Mouse (Mus musculus) forebrain, embryonic 14.5 days (tissue): Measurements from ENCODE around the gene Gm42878. TPM values are rescaled to one million over a fixed set of nuclear protein-coding genes. Genes with fewer than 3 reads are reported as not detected.
"Not testable (repeated sequence)": the region's sequence is repeated elsewhere in the genome, so short reads cannot be mapped to it uniquely, and the experiment has no call there.

Source experiments
- ATAC-seq: fragments of 200-750 bp; cut with Nextera tagmentation; 2 replicates; pipeline ENCODE4 v1.8.0; 2017; ENCODE audit warnings: mild to moderate bottlenecking, moderate library complexity
- DNase-seq: peaks from one replicate; pipeline ENCODE4 v3.0.0-alpha.2; 2015; ENCODE audit warnings: low spot score
- H3K27ac ChIP-seq: fragments of 300-500 bp; sonication (generic); 2 replicates; pipeline ENCODE4 v1.5.1; 2014; ENCODE audit warnings: low read depth, mild to moderate bottlenecking, control low read depth, low read length, moderate library complexity
- H3K27me3 ChIP-seq: fragments of 300-500 bp; sonication (generic); replicated peaks from 2 replicates; pipeline ENCODE4 v1.6.1; 2014; ENCODE audit warnings: low read length, control low read depth, mixed read lengths; ENCODE audit not compliant: control insufficient read depth, insufficient read depth
- H3K36me3 ChIP-seq: fragments of 300-500 bp; sonication (generic); 2 replicates; pipeline ENCODE4 v1.6.1; 2014; ENCODE audit warnings: low read length, control low read depth; ENCODE audit not compliant: control insufficient read depth, insufficient read depth
- H3K4me1 ChIP-seq: fragments of 300-500 bp; sonication (generic); 2 replicates; pipeline ENCODE4 v1.6.1; 2014; ENCODE audit warnings: antibody characterized with exemption, low read length, control low read depth; ENCODE audit not compliant: control insufficient read depth, insufficient read depth
- H3K4me2 ChIP-seq: fragments of 300-500 bp; sonication (generic); 2 replicates; pipeline ENCODE4 v1.6.1; 2014; ENCODE audit warnings: mild to moderate bottlenecking, control low read depth, low read length
- H3K4me3 ChIP-seq: fragments of 300-500 bp; sonication (generic); 2 replicates; pipeline ENCODE4 v1.5.1; 2014; ENCODE audit warnings: low read depth, low read length, control low read depth
- H3K9ac ChIP-seq: fragments of 300-500 bp; sonication (generic); 2 replicates; pipeline ENCODE4 v1.6.1; 2014; ENCODE audit warnings: mild to moderate bottlenecking, low read length, control low read depth, moderate library complexity
- H3K9me3 ChIP-seq: fragments of 300-500 bp; sonication (generic); replicated peaks from 2 replicates; pipeline ENCODE4 v1.6.1; 2016; ENCODE audit warnings: low read length, control low read depth, mixed read lengths; ENCODE audit not compliant: control insufficient read depth
- WGBS: fragments of 180-500 bp; shearing (Covaris S2); extraction: QIAGEN DNeasy Blood & Tissue Kit; methylation state at CpG from one replicate; pipeline ENCODE4 v1.1.7; 2014; 5-methylcytosine and 5-hydroxymethylcytosine counted together
- polyA plus RNA-seq: library from polyadenylated mRNA; unstranded; fragments of >200 nt; fragmentation: Nextera tagmentation; extraction: Ambion mirVana; gene quantifications from 2 replicates; pipeline ENCODE4 v1.2.1, GENCODE M21; 2014

Gene Gm42878
- polyA plus RNA-seq, 1 experiment from 2014 or later, result not detected

GRCm38 (mm10) chr5:121519758-121520157 lies 25.5 kb downstream of the Gm42878 start:
- H3K4me2 ChIP-seq, ATAC-seq, H3K27me3 ChIP-seq, H3K9ac ChIP-seq, H3K4me1 ChIP-seq, H3K27ac ChIP-seq, DNase-seq, H3K9me3 ChIP-seq, H3K4me3 ChIP-seq: not testable (repeated sequence)
- H3K36me3 ChIP-seq, result peaks cover 44% of the 10 kb centered on the region
- WGBS, result 93% methylated on average over 11 of the region's 17 CpGs

DNA sequence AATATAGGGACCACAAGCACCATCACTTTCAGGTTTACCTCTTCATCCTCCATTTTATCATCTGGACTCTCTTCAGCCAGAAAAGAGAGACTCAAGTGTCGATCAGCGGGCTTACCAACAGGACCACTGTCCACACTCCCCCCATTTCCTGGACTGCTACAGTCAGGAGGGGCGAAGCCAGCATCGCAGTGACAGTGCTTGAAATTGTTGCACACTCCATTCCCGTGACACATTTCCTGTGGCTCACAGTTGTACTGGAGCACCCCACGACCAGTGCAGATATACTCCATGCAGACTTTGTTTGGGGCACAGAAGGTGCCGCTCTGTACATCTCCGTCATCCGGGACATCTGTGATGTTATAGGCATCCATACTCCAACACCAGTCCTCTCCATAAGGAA lies 26.3 kb downstream of the Gm42878 start:
- H3K27ac ChIP-seq, result no peak overlapping the region
- WGBS, result 91% methylated on average over 9 of the region's 9 CpGs

DNA sequence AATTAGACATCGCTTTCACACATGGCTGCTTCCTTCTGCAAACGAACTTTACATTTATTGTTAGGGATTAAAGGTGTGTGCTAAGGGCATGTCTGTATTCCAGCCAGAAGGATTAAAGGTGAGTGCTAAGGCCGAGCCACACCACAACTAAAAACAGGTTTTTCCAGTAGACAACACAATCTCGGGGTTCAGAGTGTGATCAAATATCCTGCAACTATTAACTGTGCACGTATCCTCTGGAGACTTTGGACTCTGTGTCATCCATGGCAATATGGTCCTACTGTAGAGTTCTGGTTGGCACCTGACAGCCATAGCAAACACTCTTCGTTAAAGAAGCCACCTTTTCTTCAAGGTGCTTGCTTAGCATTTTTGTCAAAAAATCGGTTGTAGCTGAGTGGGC lies 35.3 kb downstream of the Gm42878 start:
- Histone ChIP-seq H3K27me3 (no peaks in the 10 kb centered on the region), H3K36me3 (no peaks in the 10 kb centered on the region), H3K9ac (no peak overlapping the region), H3K9me3 (no peaks in the 10 kb centered on the region), H3K4me3 (no peak overlapping the region), H3K4me2 (no peak overlapping the region), H3K4me1 (no peaks in the 10 kb centered on the region), H3K27ac (no peak overlapping the region)
- 79% methylated on average over 7 of the region's 7 CpGs for WGBS
- ATAC-seq (no peak), DNase-seq (no peak)

More for the DNA sequence above, 26.3 kb downstream of the Gm42878 start:
- ATAC-seq, result no peak
- H3K27me3 ChIP-seq, result no peaks in the 10 kb centered on the region
- H3K9me3 ChIP-seq, result no peaks in the 10 kb centered on the region
- no peaks in the 10 kb centered on the region for H3K4me1 ChIP-seq
- no peak overlapping the region for H3K4me3 ChIP-seq
- no peak overlapping the region for H3K9ac ChIP-seq
- H3K36me3 ChIP-seq, result peaks cover 36% of the 10 kb centered on the region
- no peak overlapping the region for H3K4me2 ChIP-seq
- no peak for DNase-seq

GRCm38 (mm10) chr5:121506846-121507245 lies 38.4 kb downstream of the Gm42878 start:
- no peak for DNase-seq
- no peak overlapping the region for H3K27ac ChIP-seq
- ATAC-seq, result no peak
- no peaks in the 10 kb centered on the region for H3K27me3 ChIP-seq
- H3K36me3 ChIP-seq, result no peaks in the 10 kb centered on the region
- H3K9me3 ChIP-seq, result no peaks in the 10 kb centered on the region
- WGBS, result 92% methylated on average over 1 of the region's 1 CpGs
- H3K4me2 ChIP-seq, result no peak overlapping the region
- H3K4me1 ChIP-seq, result no peaks in the 10 kb centered on the region
- no peak overlapping the region for H3K9ac ChIP-seq
- no peak overlapping the region for H3K4me3 ChIP-seq

GRCm38 (mm10) chr5:121503231-121503630 lies 42.1 kb downstream of the Gm42878 start, which contains the start of gene Adam1b:
Gene Adam1b, minus strand, starts transcription at chr5:121503435.
- H3K36me3 ChIP-seq, result no peaks in the 10 kb centered on the region
- H3K9me3 ChIP-seq, result no peaks in the 10 kb centered on the region
- H3K4me2 ChIP-seq, result no peak within 1 kb of the TSS
- no peak for ATAC-seq
- H3K27ac ChIP-seq, result no peak within 1 kb of the TSS
- WGBS, result 87% methylated on average over 3 of the region's 3 CpGs
- no peaks in the 10 kb centered on the region for H3K4me1 ChIP-seq
- no peak within 1 kb of the TSS for H3K9ac ChIP-seq
- no peak for DNase-seq
- no peak within 1 kb of the TSS for H3K4me3 ChIP-seq
- no peaks in the 10 kb centered on the region for H3K27me3 ChIP-seq

DNA sequence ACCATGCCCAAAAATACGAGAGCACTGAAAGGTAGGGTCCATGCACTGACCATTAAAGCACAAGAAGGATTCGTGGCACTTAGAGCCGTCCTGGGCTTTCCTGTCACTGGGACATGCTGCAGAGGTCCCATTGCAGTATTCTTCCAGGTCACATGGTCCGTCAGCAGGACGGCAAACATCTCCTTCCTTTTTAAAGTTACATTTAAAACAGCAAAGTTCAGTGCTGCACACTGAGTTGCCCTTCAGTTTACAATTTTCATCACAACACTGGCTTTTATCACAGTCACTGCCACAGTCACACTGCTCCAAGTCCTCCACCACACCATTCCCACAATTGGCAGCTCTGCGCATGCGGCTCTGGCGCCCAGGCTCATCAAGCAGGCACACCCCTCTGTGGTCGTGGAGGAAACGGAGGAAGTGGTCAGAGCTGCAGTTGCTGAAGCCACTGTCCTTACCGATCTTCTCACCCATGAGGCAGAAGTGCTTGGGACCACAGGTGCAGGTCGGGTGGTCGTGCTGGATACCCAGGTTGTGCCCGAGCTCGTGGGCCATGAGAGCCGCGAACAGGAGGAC lies 43.8 kb downstream of the Gm42878 start:
- not testable (repeated sequence) for H3K4me1 ChIP-seq, H3K4me2 ChIP-seq, H3K4me3 ChIP-seq, ATAC-seq, H3K27me3 ChIP-seq, DNase-seq, H3K9me3 ChIP-seq, H3K36me3 ChIP-seq, H3K27ac ChIP-seq, H3K9ac ChIP-seq
- WGBS, result 78% methylated on average over 11 of the region's 17 CpGs

DNA sequence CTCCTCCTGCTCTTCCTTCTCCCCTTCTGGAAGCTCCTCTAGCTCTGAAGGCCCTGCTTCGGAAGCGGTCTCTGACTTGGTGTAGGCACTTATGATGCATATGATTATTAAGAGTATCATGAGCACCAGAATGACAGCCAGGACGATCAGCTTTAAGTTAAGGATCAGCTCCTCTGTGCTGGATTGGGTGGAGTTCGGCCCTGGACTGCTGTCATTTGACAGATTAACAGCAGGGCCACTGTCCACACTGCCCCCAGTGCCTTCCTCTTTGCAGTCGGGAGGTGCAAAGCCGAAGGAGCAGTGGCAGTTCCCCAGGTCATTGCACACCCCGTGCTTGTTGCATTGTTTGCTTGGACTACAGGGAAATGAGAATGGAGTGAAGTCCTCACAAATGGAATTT lies 44.6 kb downstream of the Gm42878 start:
- Histone ChIP-seq H3K9ac (no peak overlapping the region), H3K4me2 (no peak overlapping the region), H3K27ac (no peak overlapping the region), H3K9me3 (no peaks in the 10 kb centered on the region), H3K36me3 (no peaks in the 10 kb centered on the region), H3K4me3 (no peak overlapping the region), H3K27me3 (no peaks in the 10 kb centered on the region), H3K4me1 (no peaks in the 10 kb centered on the region)
- ATAC-seq (no peak), DNase-seq (no peak)
- 78% methylated on average over 7 of the region's 7 CpGs for WGBS

DNA sequence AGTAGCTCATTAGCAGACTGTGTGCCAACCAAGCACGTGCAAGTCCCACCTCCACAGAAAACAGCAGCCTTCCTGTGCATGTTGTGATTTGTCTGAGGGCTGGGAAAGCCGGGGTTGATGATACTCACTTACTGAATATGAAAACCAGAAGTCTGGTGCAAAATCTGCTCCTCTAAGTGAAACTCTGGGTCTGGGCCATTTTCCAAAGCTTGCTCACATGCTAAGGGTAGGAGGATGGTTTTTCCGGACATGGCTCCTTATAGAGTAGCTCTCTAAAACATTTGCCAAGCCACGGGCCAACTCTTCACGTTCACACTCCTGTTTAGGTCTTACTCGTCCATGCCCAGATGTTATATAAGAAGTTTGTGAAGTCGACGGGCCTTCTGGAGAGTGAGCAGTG lies 52.0 kb downstream of the Gm42878 start:
- Histone ChIP-seq H3K4me1 (no peaks in the 10 kb centered on the region), H3K9ac (no peak overlapping the region), H3K36me3 (no peaks in the 10 kb centered on the region), H3K9me3 (no peaks in the 10 kb centered on the region), H3K4me3 (no peak overlapping the region), H3K27ac (no peak overlapping the region), H3K4me2 (no peak overlapping the region), H3K27me3 (no peaks in the 10 kb centered on the region)
- no peak for ATAC-seq
- no peak for DNase-seq
- WGBS, result 78% methylated on average over 8 of the region's 8 CpGs

- H3K9ac ChIP-seq, result no peak overlapping the region
- no peak for DNase-seq
- no peak for ATAC-seq
- H3K36me3 ChIP-seq, result no peaks in the 10 kb centered on the region
- H3K4me2 ChIP-seq, result no peak overlapping the region
- 89% methylated on average over 5 of the region's 5 CpGs for WGBS
- no peaks in the 10 kb centered on the region for H3K4me1 ChIP-seq
- no peak overlapping the region for H3K27ac ChIP-seq
- H3K4me3 ChIP-seq, result no peak overlapping the region
- H3K27me3 ChIP-seq, result no peaks in the 10 kb centered on the region
- H3K9me3 ChIP-seq, result no peaks in the 10 kb centered on the region
These were observed 60.5 kb downstream of the Gm42878 start for GRCm38 (mm10) chr5:121484801-121485200.
